Mouse (Mus musculus) CH12.LX (cell line): ENCODE data around the gene Klhl11.

Source experiments
- CHD2 ChIP-seq: IDR thresholded peaks from 2 replicates; pipeline ENCODE4 v1.6.1; 2011; ENCODE audit warnings: low read length, improper control_type of control experiment
- CTCF ChIP-seq, 2 experiments: IDR thresholded peaks in 1 of 2; conservative IDR thresholded peaks in 1 of 2; 2 replicates each; pipeline ENCODE4 v1.5.1; 2011 to 2012; ENCODE audit warnings: low read depth in 2 of 2, low read length in 2 of 2, improper control_type of control experiment in 1 of 2, inconsistent platforms in 1 of 2, mild to moderate bottlenecking in 1 of 2, moderate library complexity in 1 of 2
- E2F4 ChIP-seq: IDR thresholded peaks from 2 replicates; pipeline ENCODE4 v1.6.1; 2011; ENCODE audit warnings: low read depth, low read length, improper control_type of control experiment; ENCODE audit not compliant: insufficient replicate concordance
- KAT2A ChIP-seq: IDR thresholded peaks from 2 replicates; pipeline ENCODE4 v1.6.1; 2012; ENCODE audit warnings: low read length, improper control_type of control experiment, inconsistent platforms; ENCODE audit not compliant: insufficient replicate concordance
- MAX ChIP-seq: IDR thresholded peaks from 2 replicates; pipeline ENCODE4 v1.6.1; 2011; ENCODE audit warnings: low read length, improper control_type of control experiment
- NRF1 ChIP-seq: IDR thresholded peaks from 2 replicates; pipeline ENCODE4 v1.6.1; 2014; ENCODE audit warnings: low read depth, mild to moderate bottlenecking, inconsistent platforms, low read length, improper control_type of control experiment, moderate library complexity
- POLR2A ChIP-seq: IDR thresholded peaks from 2 replicates; pipeline ENCODE4 v1.6.1; 2011; ENCODE audit warnings: low read depth, mild to moderate bottlenecking, improper control_type of control experiment, low read length
- TCF12 ChIP-seq: IDR thresholded peaks from 2 replicates; pipeline ENCODE4 v1.6.1; 2014; ENCODE audit warnings: low read depth, mild to moderate bottlenecking, inconsistent platforms, low read length, improper control_type of control experiment
- UBTF ChIP-seq: IDR thresholded peaks from 2 replicates; pipeline ENCODE4 v1.6.1; 2012; ENCODE audit warnings: low read depth, mild to moderate bottlenecking, inconsistent platforms, low read length, improper control_type of control experiment, moderate library complexity
- ZKSCAN1 ChIP-seq: IDR thresholded peaks from 2 replicates; pipeline ENCODE4 v1.6.1; 2012; ENCODE audit warnings: low read depth, inconsistent platforms, low read length, improper control_type of control experiment, borderline replicate concordance

DNA sequence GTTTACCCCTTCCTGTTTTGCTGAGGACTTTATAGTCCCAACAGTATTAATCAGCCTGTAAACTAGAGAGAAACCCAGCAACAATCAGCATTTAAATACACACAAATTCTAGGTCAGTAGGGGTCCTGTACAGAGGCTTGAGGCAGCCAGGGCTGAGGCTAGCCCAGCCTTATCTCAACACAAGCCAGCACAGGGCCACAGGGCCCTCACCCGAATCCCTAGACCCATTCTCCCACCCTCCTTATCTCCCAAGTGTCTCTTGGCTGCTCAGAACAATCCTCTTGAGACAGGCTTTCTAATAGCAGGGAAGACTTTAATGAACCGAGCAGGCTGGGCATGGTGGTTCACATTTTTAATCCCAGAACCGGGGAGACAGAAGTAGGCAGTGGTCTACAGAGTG, 27.7 kb upstream of the Klhl11 start:
- TF ChIP-seq KAT2A = no peak
- TF ChIP-seq TCF12 = no peak
- no peak for TF ChIP-seq E2F4
- TF ChIP-seq CTCF (conservative IDR thresholded peaks at IDR 0.05 in 1 of 2, IDR thresholded peaks at IDR 0.05 in 1 of 2; ENCODE audit: low read depth in 2 of 2, low read length in 2 of 2) = no peak
- no peak for TF ChIP-seq NRF1
- TF ChIP-seq CHD2 = no peak
- no peak for TF ChIP-seq POLR2A
- no peak for TF ChIP-seq MAX
- TF ChIP-seq UBTF = no peak
- TF ChIP-seq ZKSCAN1 = no peak
